Mouse (Mus musculus) T-helper 1 cell (primary cell): ENCODE measurements at regions not wholly inside any gene's neighbourhood (a gene's known extent, or its start where the extent isn't known, plus 50 kb on each side); places are given as distances from the start of the nearest gene placed in this dataset.

ENCODE experiments used
- in situ Hi-C: fragments of 300-600 bp; cut with MboI, MseI; formaldehyde crosslinking; loops from one replicate; pipeline ENCODE4 v1.15.1; 2025; ENCODE audit warnings: high pct_unique_total_duplicates

DNA sequence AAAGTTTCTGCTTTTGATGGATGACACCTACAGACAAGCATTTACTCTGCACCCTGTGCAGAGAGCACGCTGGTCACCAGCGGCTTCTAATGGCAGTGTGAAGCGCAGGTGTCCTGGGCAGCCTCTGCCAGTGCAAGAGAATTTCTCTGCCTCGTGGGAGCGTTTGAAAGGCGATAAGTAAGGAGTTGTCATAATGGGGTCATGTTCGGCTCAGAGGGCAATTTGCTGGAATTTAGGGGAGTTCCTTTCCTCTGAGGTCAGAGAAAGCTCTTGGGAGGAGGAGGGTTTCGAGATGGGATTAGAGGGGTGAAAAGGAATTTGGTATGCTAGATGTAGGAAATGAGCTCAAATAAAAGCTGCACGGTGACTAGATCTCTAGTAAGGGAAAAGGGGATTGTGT is 144.5 kb downstream of the Ttc32 start:
- in situ Hi-C loops, result no loop called here

DNA sequence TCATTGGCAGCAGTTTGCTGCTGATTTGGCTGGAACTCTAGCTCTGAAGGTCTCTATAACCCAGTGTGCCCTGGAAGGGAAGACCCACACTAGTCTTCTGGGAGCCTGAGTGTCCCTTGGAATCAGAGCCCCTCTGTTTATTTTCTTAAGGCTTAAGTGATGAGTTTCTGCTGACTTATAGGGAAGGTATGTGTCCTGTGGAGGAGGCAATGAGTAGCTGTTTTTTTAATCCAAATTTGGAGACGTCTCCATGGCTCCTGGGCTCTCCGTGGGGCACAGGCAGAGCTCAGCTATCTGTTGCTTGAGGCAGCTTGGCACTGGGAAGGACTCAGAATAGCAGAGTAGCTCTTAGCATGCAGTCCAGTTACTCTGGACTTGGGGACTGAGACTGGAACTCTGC is 146.4 kb downstream of the Ttc32 start:
- in situ Hi-C loops, result no loop called here

DNA sequence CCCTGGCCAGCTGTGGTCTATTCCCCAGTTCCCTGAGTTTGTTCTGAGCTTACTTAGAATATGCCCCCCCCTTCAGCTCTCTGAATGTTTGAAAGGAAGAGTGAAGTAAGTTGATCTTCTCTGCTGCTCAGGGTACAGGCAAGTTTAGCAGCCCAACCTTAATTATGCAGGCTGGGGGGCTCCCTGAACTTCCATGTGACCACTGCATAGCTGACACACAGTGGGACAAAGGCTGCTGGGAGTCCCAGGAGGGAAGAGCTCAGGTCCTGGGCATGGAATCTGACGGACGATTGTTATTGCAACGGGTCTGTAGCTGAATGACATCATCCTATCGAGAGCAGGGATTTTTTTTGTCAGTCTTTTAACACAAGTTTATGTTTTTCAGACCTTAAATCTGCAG is 148.8 kb downstream of the Ttc32 start:
- in situ Hi-C loops, result no loop called here

DNA sequence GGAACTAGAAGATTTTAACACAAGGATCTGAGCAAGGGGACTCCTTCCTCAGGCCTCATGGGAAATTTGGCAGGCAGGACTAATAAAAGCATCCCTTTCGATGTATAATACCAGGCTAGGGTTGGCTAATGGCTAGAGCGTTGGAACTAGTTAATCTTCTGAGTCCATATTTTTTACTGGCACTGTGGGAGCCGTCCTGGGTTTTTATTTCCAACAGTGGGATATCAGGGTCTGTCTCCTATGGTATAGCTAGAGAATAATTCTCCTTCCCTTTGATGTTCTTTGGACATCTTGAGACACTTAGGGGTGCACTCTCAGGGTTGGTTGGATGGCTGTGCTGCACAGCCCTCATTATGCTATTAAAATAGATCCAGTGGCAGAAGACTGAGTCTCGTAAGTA is 150.9 kb downstream of the Ttc32 start:
- in situ Hi-C loops, result loop anchor here (5.0 kb wide), 1 partner anchor 73 kb away; no protein-coding TSS in a partner anchor

DNA sequence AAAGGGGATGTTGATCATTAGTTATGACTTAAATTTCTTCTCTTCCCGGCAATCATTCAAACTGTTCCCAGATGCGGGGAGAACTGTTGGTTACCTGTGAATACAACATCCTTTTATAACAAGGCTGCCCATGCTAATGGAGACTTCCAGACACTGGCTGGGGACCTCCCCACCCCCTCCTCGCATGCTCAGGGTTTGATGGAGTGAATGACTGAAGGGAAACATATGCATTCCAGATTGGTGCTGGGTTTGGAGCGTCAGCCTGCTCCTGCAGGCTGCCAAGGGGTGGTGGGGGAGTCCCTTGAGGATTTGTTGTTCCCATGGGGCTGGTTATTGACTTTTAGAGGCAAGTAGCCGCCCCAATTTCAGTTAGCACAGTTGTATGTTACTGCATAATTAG is 161.9 kb downstream of the Ttc32 start:
- in situ Hi-C loops, result no loop called here

DNA sequence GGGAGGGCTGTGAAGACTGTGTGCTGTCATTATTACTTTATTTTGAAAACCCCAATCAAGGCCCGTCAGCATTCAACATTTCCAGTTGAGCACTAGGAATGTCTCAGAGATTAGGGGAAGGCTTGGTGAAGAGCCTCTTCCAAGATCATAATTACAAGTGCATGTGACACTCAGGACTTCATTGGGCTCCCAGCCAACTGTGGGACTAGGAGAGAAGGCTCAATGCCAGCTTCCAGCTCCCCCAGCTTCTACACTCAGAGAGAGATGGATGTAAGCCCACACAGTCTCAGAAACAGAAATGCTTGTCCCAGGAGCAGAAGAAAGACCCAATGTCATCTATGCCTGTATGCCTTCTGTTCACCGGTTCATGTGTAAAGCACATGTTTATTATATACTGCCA is 169.5 kb downstream of the Ttc32 start:
- in situ Hi-C loops, result no loop called here

DNA sequence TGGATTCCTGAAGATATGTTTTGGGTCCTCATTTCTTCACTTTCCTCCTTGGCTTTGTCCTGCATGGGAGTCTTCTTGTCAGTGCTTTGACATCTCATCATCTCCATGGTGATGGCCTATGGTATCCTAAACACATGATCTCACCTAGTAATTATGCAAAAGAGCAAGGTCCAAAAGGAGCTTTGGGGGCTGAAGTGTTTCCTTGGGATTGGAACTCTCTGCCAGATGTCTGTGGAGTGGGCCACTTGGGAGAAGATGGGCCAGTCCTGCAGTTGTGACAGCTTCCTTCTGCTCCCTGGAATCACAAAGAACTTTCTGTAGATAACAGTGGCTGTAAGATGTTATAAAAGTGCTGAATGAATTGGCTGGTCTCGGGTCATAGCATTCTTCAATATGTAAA is 182.4 kb downstream of the Ttc32 start:
- in situ Hi-C loops, result no loop called here

DNA sequence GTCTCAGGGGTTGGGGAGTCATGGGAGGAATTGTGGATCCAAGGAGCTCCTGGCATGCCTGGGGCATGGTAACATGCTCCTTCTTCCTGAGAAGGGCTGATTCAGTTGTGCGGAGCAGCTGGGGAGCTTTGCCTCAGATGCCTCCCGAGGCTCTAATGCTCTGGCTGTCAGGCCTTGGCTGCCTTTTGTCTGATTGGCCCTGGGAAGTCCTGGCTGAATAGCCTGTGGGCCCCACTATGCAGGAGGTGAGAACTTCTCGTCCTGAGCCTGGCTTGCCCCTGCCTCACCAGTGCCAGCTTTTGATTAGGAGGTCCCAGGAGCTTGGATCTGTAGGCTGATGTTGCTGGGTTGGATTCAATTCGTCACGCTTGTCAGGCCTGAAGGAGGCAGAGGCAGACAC is 195.2 kb downstream of the Ttc32 start:
- in situ Hi-C loops, result no loop called here

DNA sequence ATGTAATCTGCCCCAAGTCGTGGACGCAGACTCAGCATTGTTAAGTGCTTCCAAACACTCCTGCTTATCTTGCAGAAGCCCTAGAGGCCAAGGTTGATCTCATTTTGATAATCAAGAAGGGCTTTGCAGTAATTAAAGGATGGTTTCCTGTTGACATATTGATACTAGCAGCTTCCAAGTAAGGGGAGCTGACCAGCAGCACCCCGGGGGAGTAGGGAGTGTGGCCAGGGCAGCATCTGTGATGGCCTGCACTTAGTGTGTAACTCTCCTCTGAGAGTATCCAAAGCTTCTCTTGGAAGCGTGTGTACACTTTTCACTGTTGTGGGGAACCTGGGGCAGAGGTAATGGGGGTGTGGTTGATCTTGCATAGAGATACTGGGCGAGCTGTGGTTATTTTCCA is 198.1 kb downstream of the Ttc32 start:
- in situ Hi-C loops, result no loop called here

DNA sequence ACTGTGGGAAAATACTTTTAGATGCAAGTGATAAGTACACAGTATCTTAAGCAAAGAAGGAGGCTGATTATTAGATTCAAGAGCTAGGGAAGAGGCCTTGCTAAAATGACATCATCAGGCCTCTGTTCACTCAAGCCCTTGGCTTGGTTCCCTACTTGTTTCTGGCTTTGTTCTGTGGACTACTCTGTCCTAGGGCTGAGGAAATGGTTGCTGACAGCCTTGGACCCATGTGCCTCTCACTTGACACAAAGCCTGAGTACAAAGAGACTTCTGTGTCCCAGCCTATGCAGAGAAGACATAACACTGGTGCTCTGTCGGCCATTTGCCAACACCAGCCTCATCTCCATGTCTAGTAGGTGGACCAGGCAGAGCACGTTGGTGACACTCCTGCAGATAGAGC is 198.7 kb downstream of the Ttc32 start:
- in situ Hi-C loops, result no loop called here

DNA sequence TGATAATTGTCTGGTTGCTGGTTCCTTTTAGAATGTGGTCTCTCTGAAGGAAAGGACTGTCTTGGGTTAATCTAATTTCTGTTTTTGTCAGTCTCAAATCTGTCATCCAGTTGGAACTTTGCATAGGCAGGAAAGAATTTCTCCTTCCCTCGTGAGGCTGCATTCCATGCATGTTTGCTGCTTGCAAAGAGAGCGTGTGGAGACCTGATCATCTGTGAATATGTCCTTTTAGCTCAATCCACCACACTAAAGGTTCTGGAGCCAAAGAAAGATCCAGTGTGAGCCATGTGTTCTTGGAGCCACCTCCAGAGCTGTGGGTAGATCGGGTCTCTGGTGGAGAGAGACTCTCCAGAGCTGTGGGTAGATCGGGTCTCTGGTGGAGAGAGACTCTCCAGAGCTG is 200.2 kb downstream of the Ttc32 start:
- in situ Hi-C loops, result no loop called here

DNA sequence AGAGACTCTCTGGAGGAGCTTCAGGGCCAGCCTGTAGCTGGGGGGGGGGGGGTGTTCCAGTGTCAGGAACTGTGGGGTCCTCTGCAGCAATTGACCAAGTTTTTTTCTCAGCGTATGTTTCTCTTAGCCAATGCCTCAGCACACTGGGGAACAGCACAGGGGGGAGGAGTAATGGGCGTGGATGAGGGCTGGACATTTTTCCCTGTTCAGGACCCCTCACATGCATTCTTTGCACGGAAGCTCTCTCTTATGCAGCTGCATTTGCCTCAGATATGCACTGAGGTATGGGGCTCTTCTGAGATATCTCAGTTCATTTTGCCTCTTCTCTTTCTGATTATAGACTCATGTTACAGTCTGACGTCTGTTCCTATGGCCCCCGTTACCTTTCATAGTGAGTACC is 200.8 kb downstream of the Ttc32 start:
- in situ Hi-C loops, result no loop called here

DNA sequence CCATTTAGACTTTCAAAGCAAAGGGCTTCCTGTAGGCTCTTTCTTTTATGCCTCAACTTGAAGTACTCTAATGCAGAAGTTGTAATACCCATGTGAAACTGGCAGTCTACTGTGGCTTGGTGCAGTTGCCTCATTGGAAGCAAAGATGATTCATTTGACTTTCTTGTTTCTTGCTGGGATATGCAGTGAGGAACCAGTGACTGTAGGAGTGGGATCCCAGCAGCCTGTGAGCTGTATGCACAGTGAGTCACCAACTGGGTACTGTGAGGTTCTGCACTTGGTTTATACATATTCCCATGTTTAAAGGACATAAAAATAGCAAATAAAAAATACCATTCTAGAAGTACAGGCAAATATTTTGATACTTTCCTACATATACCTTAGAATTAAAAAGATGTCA is 202.6 kb downstream of the Ttc32 start:
- in situ Hi-C loops, result no loop called here

DNA sequence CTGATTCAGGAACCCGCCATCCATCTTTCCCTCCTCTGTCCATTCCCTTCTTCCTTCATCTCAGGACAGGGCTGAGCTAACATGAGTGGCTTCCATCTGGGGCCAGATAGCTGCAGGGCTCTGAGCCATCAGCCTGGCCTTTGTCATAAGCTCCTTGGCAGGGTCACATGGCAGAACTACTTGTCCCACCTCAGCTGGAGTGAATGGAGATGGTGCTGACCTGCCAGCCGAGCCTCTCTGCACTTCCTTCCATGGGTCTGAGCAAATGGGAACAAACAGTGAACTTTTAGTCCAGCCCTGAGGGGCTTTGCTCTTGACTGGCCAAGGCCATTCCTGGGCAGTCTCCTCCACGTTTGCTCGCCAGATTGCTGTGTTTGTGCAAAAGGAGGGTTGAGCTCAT is 206.1 kb downstream of the Ttc32 start:
- in situ Hi-C loops, result no loop called here

DNA sequence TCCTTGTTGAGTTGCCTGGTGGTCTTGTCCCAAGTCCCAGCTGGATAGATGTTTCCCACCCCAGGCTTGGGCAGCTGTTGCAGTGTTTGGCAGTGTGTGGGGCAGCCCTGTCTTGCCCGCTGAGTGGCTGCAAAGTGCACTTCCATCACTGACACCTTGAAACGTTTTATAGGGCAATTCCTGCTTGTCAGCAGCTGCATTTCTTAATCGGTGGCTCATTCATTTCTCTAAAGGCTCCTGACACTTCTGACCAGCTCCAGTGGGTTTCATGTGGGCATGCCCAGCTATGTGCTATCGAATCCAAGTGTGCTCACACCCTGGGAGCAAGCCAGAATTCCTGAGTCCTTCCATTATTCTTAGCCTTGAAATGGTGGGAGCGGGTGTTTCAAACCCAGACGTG is 207.7 kb downstream of the Ttc32 start:
- in situ Hi-C loops, result no loop called here

DNA sequence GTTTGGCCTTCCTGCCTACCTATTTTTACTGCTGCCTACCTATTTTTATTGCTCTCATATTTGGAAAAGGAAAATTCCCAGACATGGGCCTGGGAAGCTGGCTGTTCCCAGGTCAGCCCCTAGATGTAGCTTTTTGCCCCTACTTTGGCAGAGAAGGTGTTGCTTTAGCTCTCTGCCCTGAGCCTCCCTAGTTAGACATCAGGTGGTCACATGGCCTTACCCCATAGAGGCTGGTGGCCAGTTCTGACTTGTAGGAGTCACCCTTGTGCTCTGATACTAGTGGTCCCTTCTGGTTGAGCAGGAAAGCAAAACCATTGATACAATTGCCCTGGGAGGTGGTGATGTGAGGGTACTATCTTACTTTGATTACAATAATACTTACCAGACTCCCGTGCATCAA is 208.2 kb downstream of the Ttc32 start:
- in situ Hi-C loops, result no loop called here

DNA sequence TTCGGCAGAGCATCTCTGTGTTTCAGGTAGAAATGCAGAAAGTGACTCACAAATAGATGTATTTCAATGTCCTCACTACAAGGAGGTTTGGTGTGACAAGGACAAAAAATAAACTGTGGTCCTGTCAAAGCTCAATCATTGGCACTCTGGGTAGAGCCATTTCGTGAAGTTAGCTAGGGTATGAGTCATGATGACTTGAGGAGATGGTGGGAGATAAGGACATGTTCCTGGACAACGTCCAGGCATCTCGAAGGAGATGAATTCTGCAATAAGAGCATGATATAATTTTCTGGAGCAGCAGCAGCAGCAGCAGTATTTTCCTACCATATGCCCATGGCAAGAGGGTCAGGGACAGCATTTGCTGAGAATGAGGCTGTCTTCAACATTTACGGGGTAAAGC is 217.7 kb downstream of the Ttc32 start:
- in situ Hi-C loops, result no loop called here

DNA sequence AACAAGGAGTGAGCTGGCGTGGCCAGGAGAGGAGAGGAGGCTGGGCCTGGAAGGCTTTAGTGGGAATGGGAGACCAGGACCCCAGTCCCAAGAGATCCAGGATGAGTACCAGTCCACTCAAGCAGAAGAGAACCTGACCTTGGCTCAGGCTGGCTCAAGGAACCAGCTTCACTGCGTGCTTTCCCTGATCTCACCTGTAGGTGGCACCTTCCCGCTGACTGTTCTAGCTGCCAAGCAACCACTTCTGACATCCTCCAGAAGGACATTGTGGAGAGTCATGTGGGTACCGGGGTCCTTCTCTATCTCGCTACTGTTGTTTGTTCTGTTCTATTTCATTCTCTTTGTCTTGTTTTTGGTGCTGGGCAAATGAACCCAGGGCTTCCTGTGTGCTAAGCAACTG is 222.0 kb downstream of the Ttc32 start:
- in situ Hi-C loops, result no loop called here

DNA sequence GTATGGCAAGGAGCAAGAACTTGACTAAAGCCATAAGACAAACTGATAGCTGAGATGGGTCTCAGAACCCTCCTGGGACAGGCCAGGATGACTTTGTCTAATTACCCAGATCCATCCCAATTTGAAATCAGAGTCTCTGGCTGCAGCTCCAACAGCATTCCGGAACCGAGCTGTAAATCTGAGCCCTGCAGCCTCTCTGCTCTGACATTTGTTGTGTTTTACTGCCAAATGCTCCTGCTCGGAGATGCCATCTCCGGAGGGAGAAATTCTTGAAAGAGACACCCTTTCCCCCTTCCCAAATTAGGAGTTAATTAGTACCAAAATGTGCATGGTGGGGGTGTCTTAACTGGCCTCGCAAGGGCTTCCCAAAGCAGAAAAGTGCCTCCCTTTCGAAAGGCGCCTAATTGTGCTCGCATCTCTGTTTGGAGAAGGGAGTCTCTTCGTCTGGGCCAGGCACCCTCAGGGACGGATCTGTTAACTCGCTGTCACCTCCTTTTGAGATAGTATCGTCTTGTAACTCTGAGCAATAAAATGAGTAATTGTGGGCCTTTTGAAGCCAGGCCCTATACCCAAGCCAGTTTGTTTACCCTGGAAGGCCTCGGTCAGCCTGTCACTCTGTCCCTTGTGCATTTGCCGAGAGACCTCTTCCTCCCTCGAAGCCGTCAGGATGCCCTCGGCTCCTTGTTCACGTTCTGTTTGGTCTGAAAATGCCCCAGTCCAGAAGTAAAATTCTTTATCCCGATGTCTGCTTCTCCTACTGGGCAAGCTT is 223.7 kb downstream of the Ttc32 start:
- in situ Hi-C loops, result no loop called here

DNA sequence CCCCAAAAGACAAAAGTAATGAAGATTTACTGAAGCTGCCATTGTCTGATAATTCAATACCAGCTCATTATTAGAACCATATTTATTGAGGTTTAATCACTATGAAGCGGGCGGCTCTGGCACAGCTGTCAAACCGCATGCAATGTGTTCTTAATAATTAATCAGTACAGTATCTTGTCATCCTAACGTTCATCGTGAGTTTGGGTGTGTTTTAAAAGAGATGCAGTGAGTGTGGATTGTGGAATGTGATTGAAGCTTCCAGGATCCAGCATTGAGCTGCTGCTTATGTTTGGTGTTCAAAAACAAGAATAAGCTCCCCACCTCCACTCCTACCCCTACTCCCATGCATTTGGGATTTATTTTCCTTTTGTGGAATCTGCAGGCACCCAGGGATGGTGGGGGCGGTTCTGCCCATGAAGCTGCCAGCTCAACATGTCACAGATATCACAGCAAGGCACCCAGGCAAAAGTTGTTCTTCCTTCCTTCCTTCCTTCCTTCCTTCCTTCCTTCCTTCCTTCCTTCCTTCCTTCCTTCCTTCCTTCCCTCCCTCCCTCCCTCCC is 224.6 kb downstream of the Ttc32 start:
- in situ Hi-C loops, result no loop called here

DNA sequence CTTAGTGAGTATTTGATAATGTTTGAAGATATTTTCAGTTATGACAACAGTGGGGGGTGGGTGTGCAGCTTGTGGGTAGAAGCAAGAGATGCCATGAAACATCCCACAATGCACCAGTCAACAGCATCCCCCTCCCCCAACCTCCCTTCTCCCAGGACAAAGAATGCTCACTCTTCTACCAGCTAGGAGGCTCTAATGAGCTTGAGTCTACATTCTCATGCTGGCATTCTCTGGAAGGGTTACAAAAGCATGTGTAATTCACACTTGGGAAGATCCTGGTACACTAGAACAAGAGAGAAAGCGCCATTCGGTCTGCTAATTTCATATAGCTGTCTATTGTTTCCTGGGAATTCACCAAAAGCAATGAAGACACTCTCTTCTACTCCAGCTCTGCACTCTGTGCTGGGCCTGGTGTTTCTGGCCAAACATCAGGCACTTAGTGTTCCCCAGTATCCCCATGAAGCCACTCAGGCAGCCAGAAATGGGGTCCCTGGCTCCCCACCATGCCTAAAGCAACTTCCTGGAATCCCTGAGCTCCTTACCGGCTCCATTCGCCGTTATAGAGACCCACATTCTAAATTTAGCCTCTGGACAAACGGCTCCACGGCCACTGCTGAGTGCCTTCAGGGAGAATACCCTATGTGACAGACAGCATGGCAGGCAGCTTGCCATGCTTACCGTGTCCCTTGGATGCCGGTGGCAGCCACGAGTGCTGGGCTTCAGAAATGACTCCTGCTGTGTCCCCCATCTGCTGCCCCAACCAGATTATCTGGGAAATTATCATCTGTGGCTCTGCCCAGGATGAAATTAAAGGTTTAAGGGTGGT is 226.1 kb downstream of the Ttc32 start:
- in situ Hi-C loops, result no loop called here

DNA sequence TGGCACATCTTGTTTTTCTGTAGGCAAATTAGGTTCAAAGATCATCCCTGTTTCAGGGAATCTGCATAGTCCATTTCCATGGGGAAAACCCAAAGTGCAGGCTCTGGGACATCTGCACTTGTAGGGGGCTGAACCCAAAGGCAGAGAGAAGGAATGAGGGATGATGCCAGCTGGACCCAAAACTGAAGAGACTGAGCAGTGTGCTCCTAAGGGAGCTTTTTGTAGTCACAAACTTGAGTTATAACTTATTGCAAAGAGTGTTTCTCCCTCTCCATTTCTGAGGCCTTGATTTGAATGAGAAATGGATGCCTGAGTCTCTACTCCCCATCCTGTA is 226.7 kb downstream of the Ttc32 start:
- in situ Hi-C loops, result no loop called here

DNA sequence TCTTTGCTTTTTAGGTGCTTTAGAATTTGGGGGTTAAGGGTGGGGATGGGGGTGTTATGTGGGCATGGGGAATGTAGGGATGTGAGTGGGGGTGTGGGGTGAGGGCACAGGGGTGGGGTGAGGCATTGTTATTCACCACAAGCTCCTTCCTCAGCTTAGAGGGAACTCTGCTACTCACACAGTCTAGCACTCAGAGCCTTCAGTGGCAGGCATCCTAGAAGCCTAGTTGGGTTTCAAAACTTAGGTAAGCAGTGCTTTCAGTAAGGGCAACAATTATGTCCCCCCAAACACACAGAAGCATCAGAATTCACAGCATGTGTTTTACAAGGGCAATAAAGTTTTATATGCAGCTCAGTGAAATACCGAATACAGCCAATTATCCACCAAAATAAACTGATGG is 228.4 kb downstream of the Ttc32 start:
- in situ Hi-C loops, result no loop called here
